Mouse (Mus musculus) intestine, postnatal 0 days (tissue): Measurements from ENCODE around the gene Onecut1. TPM values are rescaled to one million over a fixed set of nuclear protein-coding genes. Genes with fewer than 3 reads are reported as not detected.

Source experiments
- ATAC-seq: fragments of 200-750 bp; cut with Nextera tagmentation; 2 replicates; pipeline ENCODE4 v1.8.0; 2017; ENCODE audit warnings: mild to moderate bottlenecking, moderate TSS enrichment, moderate library complexity
- H3K27ac ChIP-seq: fragments of 300-500 bp; sonication (generic); 2 replicates; pipeline ENCODE4 v1.5.1; 2014; ENCODE audit warnings: mild to moderate bottlenecking, low read depth, low read length, moderate library complexity
- H3K27me3 ChIP-seq: fragments of 300-500 bp; sonication (generic); replicated peaks from 2 replicates; pipeline ENCODE4 v1.6.1; 2014; ENCODE audit warnings: low read length, mixed read lengths; ENCODE audit not compliant: control insufficient read depth, insufficient read depth
- H3K36me3 ChIP-seq: fragments of 300-500 bp; sonication (generic); 2 replicates; pipeline ENCODE4 v1.6.1; 2014; ENCODE audit warnings: mild to moderate bottlenecking, moderate library complexity; ENCODE audit not compliant: control insufficient read depth, insufficient read depth
- H3K4me1 ChIP-seq: fragments of 300-500 bp; sonication (generic); replicated peaks from 2 replicates; pipeline ENCODE4 v1.6.1; 2014; ENCODE audit warnings: antibody characterized with exemption, low read length, mixed read lengths; ENCODE audit not compliant: control insufficient read depth, insufficient read depth
- H3K4me2 ChIP-seq: fragments of 300-500 bp; sonication (generic); replicated peaks from 2 replicates; pipeline ENCODE4 v1.6.1; 2014; ENCODE audit warnings: low read depth, mild to moderate bottlenecking, moderate library complexity
- H3K4me3 ChIP-seq: fragments of 300-500 bp; sonication (generic); 2 replicates; pipeline ENCODE4 v1.5.1; 2014; ENCODE audit warnings: low read depth, low read length
- H3K9ac ChIP-seq: fragments of 300-500 bp; sonication (generic); 2 replicates; pipeline ENCODE4 v1.6.1; 2014; ENCODE audit warnings: mild to moderate bottlenecking, low read depth, low read length
- H3K9me3 ChIP-seq: fragments of 300-500 bp; sonication (generic); 2 replicates; pipeline ENCODE4 v1.6.1; 2016; ENCODE audit warnings: mixed run types; ENCODE audit not compliant: control insufficient read depth
- CTCF ChIP-seq: sonication (generic); IDR thresholded peaks from 2 replicates; pipeline ENCODE4 v1.5.1; 2016; ENCODE audit warnings: low read depth, mild to moderate bottlenecking, control low read depth, antibody characterized with exemption, moderate library complexity
- WGBS: fragments of 180-500 bp; shearing (Covaris S2); extraction: QIAGEN DNeasy Blood & Tissue Kit; methylation state at CpG from one replicate; pipeline ENCODE4 v1.1.7; 2014; 5-methylcytosine and 5-hydroxymethylcytosine counted together
- polyA plus RNA-seq: library from polyadenylated mRNA; unstranded; fragments of >200 nt; fragmentation: Nextera tagmentation; extraction: Ambion mirVana; gene quantifications from 2 replicates; pipeline ENCODE4 v1.2.1, GENCODE M21; 2015

Gene Onecut1
- polyA plus RNA-seq, 1 experiment from 2014 or later, result 0.07 TPM

- H3K27ac ChIP-seq, result no peak overlapping the region
- no peak for ATAC-seq
- no peaks in the 10 kb centered on the region for H3K36me3 ChIP-seq
- H3K9ac ChIP-seq, result no peak overlapping the region
- H3K4me1 ChIP-seq, result no peaks in the 10 kb centered on the region
- no peak overlapping the region for H3K4me2 ChIP-seq
- H3K9me3 ChIP-seq, result no peaks in the 10 kb centered on the region
- WGBS, result 38% methylated on average over 2 of the region's 2 CpGs
- TF ChIP-seq CTCF, result no peak
- H3K27me3 ChIP-seq, result no peaks in the 10 kb centered on the region; the same call in 1 of the 2 replicates
- H3K4me3 ChIP-seq, result no peak overlapping the region
Measured at GRCm38 (mm10) chr9:74877709-74878108, 16.0 kb downstream of the Onecut1 start.

GRCm38 (mm10) chr9:74887866-74888265, 26.1 kb downstream of the Onecut1 start:
- Histone ChIP-seq H3K27ac (no peak overlapping the region), H3K4me3 (no peak overlapping the region), H3K4me2 (no peak overlapping the region), H3K9ac (no peak overlapping the region), H3K36me3 (no peaks in the 10 kb centered on the region), H3K9me3 (no peaks in the 10 kb centered on the region), H3K4me1 (no peaks in the 10 kb centered on the region), H3K27me3 (no peaks in the 10 kb centered on the region)
- TF ChIP-seq CTCF, result no peak
- 72% methylated on average over 4 of the region's 4 CpGs for WGBS
- ATAC-seq, result no peak

GRCm38 (mm10) chr9:74896742-74897141, 35.0 kb downstream of the Onecut1 start:
- no peak overlapping the region for H3K27ac ChIP-seq
- no peaks in the 10 kb centered on the region for H3K27me3 ChIP-seq
- WGBS, result 76% methylated on average over 7 of the region's 7 CpGs
- no peaks in the 10 kb centered on the region for H3K9me3 ChIP-seq
- H3K9ac ChIP-seq, result no peak overlapping the region
- no peak overlapping the region for H3K4me2 ChIP-seq
- H3K4me3 ChIP-seq, result no peak overlapping the region
- H3K36me3 ChIP-seq, result no peaks in the 10 kb centered on the region
- H3K4me1 ChIP-seq, result no peaks in the 10 kb centered on the region
- no peak for ATAC-seq
- TF ChIP-seq CTCF, result no peak

- WGBS, result 68% methylated on average over 4 of the region's 4 CpGs
- Histone ChIP-seq H3K36me3 (no peaks in the 10 kb centered on the region), H3K9ac (no peak overlapping the region), H3K4me1 (no peaks in the 10 kb centered on the region), H3K4me3 (no peak overlapping the region), H3K9me3 (no peaks in the 10 kb centered on the region), H3K27ac (no peak overlapping the region), H3K27me3 (no peaks in the 10 kb centered on the region), H3K4me2 (no peak overlapping the region)
- TF ChIP-seq CTCF, result no peak
- ATAC-seq, result peak; percentile 54; the same call in 1 of the 2 replicates
Measured at GRCm38 (mm10) chr9:74897375-74897982, 35.8 kb downstream of the Onecut1 start.

- Histone ChIP-seq H3K27me3 (no peaks in the 10 kb centered on the region), H3K36me3 (no peaks in the 10 kb centered on the region), H3K27ac (no peak overlapping the region), H3K9ac (no peak overlapping the region), H3K4me2 (no peak overlapping the region), H3K9me3 (no peaks in the 10 kb centered on the region), H3K4me3 (no peak overlapping the region), H3K4me1 (no peaks in the 10 kb centered on the region)
- WGBS, result 92% methylated on average over 2 of the region's 2 CpGs
- no peak for TF ChIP-seq CTCF
- no peak for ATAC-seq
Measured at GRCm38 (mm10) chr9:74900141-74900540, 38.4 kb downstream of the Onecut1 start.

- ATAC-seq, result peak; percentile 64; the same call in 1 of the 2 replicates
- no peaks in the 10 kb centered on the region for H3K9me3 ChIP-seq
- H3K27me3 ChIP-seq, result no peaks in the 10 kb centered on the region
- WGBS, result 6% methylated on average over 7 of the region's 7 CpGs
- H3K9ac ChIP-seq, result no peak overlapping the region
- no peak overlapping the region for H3K27ac ChIP-seq
- 0 out of 2 replicates have a peak overlapping the region, but pooled peaks have one; percentile 3 for H3K4me2 ChIP-seq
- H3K4me1 ChIP-seq, result no peaks in the 10 kb centered on the region
- H3K36me3 ChIP-seq, result no peaks in the 10 kb centered on the region
- peak; percentile 95 for TF ChIP-seq CTCF
- no peak overlapping the region for H3K4me3 ChIP-seq
Measured at GRCm38 (mm10) chr9:74904866-74905508, 43.3 kb downstream of the Onecut1 start.
